Mouse (Mus musculus) liver, embryonic 15.5 days (tissue): ENCODE data around the gene Nup188. TPM values are rescaled to one million over a fixed set of nuclear protein-coding genes. Genes with fewer than 3 reads are reported as not detected.

ENCODE experiments used
- ATAC-seq: fragments of 200-750 bp; cut with Nextera tagmentation; 2 replicates; pipeline ENCODE4 v1.8.0; 2017; ENCODE audit warnings: moderate number of reproducible peaks, mild to moderate bottlenecking, moderate library complexity; ENCODE audit not compliant: insufficient read depth
- H3K27ac ChIP-seq: fragments of 300-500 bp; sonication (generic); replicated peaks from 2 replicates; pipeline ENCODE4 v1.5.1; 2015; ENCODE audit warnings: mild to moderate bottlenecking, inconsistent platforms
- H3K27me3 ChIP-seq: fragments of 300-500 bp; sonication (generic); 2 replicates; pipeline ENCODE4 v1.6.1; 2015; ENCODE audit warnings: mild to moderate bottlenecking, inconsistent platforms
- H3K36me3 ChIP-seq: fragments of 300-500 bp; sonication (generic); replicated peaks from 2 replicates; pipeline ENCODE4 v1.6.1; 2015; ENCODE audit warnings: moderate library complexity, mild to moderate bottlenecking, inconsistent platforms
- H3K4me1 ChIP-seq: fragments of 300-500 bp; sonication (generic); replicated peaks from 2 replicates; pipeline ENCODE4 v1.6.1; 2015; ENCODE audit warnings: inconsistent platforms
- H3K4me2 ChIP-seq: fragments of 300-500 bp; sonication (generic); 2 replicates; pipeline ENCODE4 v1.6.1; 2015; ENCODE audit warnings: moderate library complexity, mild to moderate bottlenecking, inconsistent platforms
- H3K4me3 ChIP-seq: fragments of 300-500 bp; sonication (generic); replicated peaks from 2 replicates; pipeline ENCODE4 v1.5.1; 2015; ENCODE audit warnings: mild to moderate bottlenecking, inconsistent platforms
- H3K9ac ChIP-seq: fragments of 300-500 bp; sonication (generic); 2 replicates; pipeline ENCODE4 v1.6.1; 2015; ENCODE audit warnings: moderate library complexity, mild to moderate bottlenecking, inconsistent platforms
- H3K9me3 ChIP-seq: fragments of 300-500 bp; sonication (generic); replicated peaks from 2 replicates; pipeline ENCODE4 v1.6.1; 2016; ENCODE audit warnings: inconsistent platforms
- WGBS: fragments of 180-500 bp; shearing (Covaris S2); methylation state at CpG from one replicate; pipeline ENCODE4 v1.1.7; 2015; ENCODE audit warnings: mixed read lengths; ENCODE audit not compliant: insufficient replicate concordance; 5-methylcytosine and 5-hydroxymethylcytosine counted together
- microRNA-seq: library from miRNA; unstranded; fragments of <30 nt; microRNA quantifications from one replicate; pipeline ENCODE4, GENCODE M21; 2016
- polyA plus RNA-seq: library from polyadenylated mRNA; unstranded; fragments of >200 nt; fragmentation: Nextera tagmentation; extraction: Ambion mirVana; gene quantifications from 2 replicates; pipeline ENCODE4 v1.2.1, GENCODE M21; 2015

The Nup188 gene
- polyA plus RNA-seq, 1 experiment from 2014 or later, result 13.6 TPM

GRCm38 (mm10) chr2:30393370-30393656, 107.1 kb downstream of the Nup188 start:
- ATAC-seq, result no peak
- WGBS, result 39% methylated on average over 1 of the region's 1 CpGs

More at GRCm38 (mm10) chr2:30393370-30393656, 107.1 kb downstream of the Nup188 start:
- Histone ChIP-seq H3K4me2 (peak overlapping the region; percentile 99), H3K9me3 (no peaks in the 10 kb centered on the region), H3K36me3 (peaks cover 31% of the 10 kb centered on the region), H3K9ac (peak overlapping the region; percentile 80), H3K4me3 (peak overlapping the region; percentile 93), H3K27ac (peak overlapping the region; percentile 89), H3K27me3 (no peaks in the 10 kb centered on the region), H3K4me1 (peaks cover 33% of the 10 kb centered on the region)

Small RNAs within 50 kb of the gene (microRNA-seq; reads per million reads assigned to microRNA genes)
- not detected for gene Gm47292

Other genes with a start within 250 kb of the Nup188 start
- gene Wdr34, start 237.5 kb upstream of the Nup188 start, polyA plus RNA-seq, result 6.2 and 7.1 TPM in 2 replicates
- 138 and 147 TPM in 2 replicates for gene Set, start 229.0 kb upstream of the Nup188 start, polyA plus RNA-seq
- gene Pkn3, start 208.7 kb upstream of the Nup188 start, polyA plus RNA-seq, result 2.3 and 2.5 TPM in 2 replicates
- gene Zdhhc12, start 192.7 kb upstream of the Nup188 start, polyA plus RNA-seq, result 19.3 and 20.6 TPM in 2 replicates
- 2.4 and 2.5 TPM in 2 replicates for gene Zer1, start 161.8 kb upstream of the Nup188 start, polyA plus RNA-seq
- 2.0 and 2.6 TPM in 2 replicates for gene Tbc1d13, start 152.7 kb upstream of the Nup188 start, polyA plus RNA-seq
- gene Endog, start 114.9 kb upstream of the Nup188 start, polyA plus RNA-seq, result 17.9 and 22.1 TPM in 2 replicates
- 24.9 and 27.3 TPM in 2 replicates for gene Spout1, start 107.9 kb upstream of the Nup188 start, polyA plus RNA-seq
- gene Kyat1, start 80.5 kb upstream of the Nup188 start, polyA plus RNA-seq, result 11.7 and 13.9 TPM in 2 replicates
- gene Lrrc8a, start 48.7 kb upstream of the Nup188 start, polyA plus RNA-seq, result 10.5 and 11.6 TPM in 2 replicates
- 0.10 and 0.16 TPM in 2 replicates for gene Gm28035, start 45.8 kb upstream of the Nup188 start, polyA plus RNA-seq
- gene Phyhd1, start 20.2 kb upstream of the Nup188 start, polyA plus RNA-seq, result 13.0 and 15.7 TPM in 2 replicates
- gene Gm28038, start 5.4 kb upstream of the Nup188 start, polyA plus RNA-seq, result not detected in 2 replicates
- gene Dolk, start 63 bp upstream of the Nup188 start, polyA plus RNA-seq, result 12.0 and 14.3 TPM in 2 replicates
- 18.9 and 20.4 TPM in 2 replicates for gene Sh3glb2, start 72.9 kb downstream of the Nup188 start, polyA plus RNA-seq
- gene Miga2, start 77.8 kb downstream of the Nup188 start, polyA plus RNA-seq, result 7.5 and 7.7 TPM in 2 replicates
- 16.6 and 19.1 TPM in 2 replicates for gene Dolpp1, start 105.9 kb downstream of the Nup188 start, polyA plus RNA-seq
- 24.3 and 29.0 TPM in 2 replicates for gene Crat, start 129.4 kb downstream of the Nup188 start, polyA plus RNA-seq
- 129 and 141 TPM in 2 replicates for gene Ptpa, start 129.6 kb downstream of the Nup188 start, polyA plus RNA-seq
- gene Ier5l, start 187.8 kb downstream of the Nup188 start, polyA plus RNA-seq, result 0.06 and 0.16 TPM in 2 replicates